Mouse (Mus musculus) neural tube, embryonic 13.5 days (tissue): ENCODE measurements at regions not wholly inside any gene's neighbourhood (a gene's known extent, or its start where the extent isn't known, plus 50 kb on each side); places are given as distances from the start of the nearest gene placed in this dataset.

Experiments used
- ATAC-seq: fragments of 200-750 bp; cut with Nextera tagmentation; 2 replicates; pipeline ENCODE4 v1.8.0; 2017; ENCODE audit warnings: low read depth, mild to moderate bottlenecking, moderate TSS enrichment, moderate library complexity
- H3K27ac ChIP-seq: fragments of 300-500 bp; sonication (generic); replicated peaks from 2 replicates; pipeline ENCODE4 v1.5.1; 2015; ENCODE audit warnings: moderate library complexity, mild to moderate bottlenecking, inconsistent platforms
- H3K27me3 ChIP-seq: fragments of 300-500 bp; sonication (generic); 2 replicates; pipeline ENCODE4 v1.6.1; 2015; ENCODE audit warnings: mild to moderate bottlenecking, inconsistent platforms
- H3K36me3 ChIP-seq: fragments of 300-500 bp; sonication (generic); 2 replicates; pipeline ENCODE4 v1.6.1; 2015; ENCODE audit warnings: mild to moderate bottlenecking, inconsistent platforms
- H3K4me1 ChIP-seq: fragments of 300-500 bp; sonication (generic); replicated peaks from 2 replicates; pipeline ENCODE4 v1.6.1; 2015; ENCODE audit warnings: inconsistent platforms
- H3K4me2 ChIP-seq: fragments of 300-500 bp; sonication (generic); 2 replicates; pipeline ENCODE4 v1.6.1; 2015; ENCODE audit warnings: inconsistent platforms, mild to moderate bottlenecking, moderate library complexity
- H3K4me3 ChIP-seq: fragments of 300-500 bp; sonication (generic); 2 replicates; pipeline ENCODE4 v1.5.1; 2015; ENCODE audit warnings: mild to moderate bottlenecking, inconsistent platforms
- H3K9ac ChIP-seq: fragments of 300-500 bp; sonication (generic); 2 replicates; pipeline ENCODE4 v1.6.1; 2015; ENCODE audit warnings: moderate library complexity, mild to moderate bottlenecking, inconsistent platforms
- H3K9me3 ChIP-seq: fragments of 300-500 bp; sonication (generic); 2 replicates; pipeline ENCODE4 v1.6.1; 2016; ENCODE audit warnings: inconsistent platforms
- WGBS: fragments of 180-500 bp; shearing (Covaris S2); methylation state at CpG from one replicate; pipeline ENCODE4 v1.1.7; 2015; 5-methylcytosine and 5-hydroxymethylcytosine counted together

DNA sequence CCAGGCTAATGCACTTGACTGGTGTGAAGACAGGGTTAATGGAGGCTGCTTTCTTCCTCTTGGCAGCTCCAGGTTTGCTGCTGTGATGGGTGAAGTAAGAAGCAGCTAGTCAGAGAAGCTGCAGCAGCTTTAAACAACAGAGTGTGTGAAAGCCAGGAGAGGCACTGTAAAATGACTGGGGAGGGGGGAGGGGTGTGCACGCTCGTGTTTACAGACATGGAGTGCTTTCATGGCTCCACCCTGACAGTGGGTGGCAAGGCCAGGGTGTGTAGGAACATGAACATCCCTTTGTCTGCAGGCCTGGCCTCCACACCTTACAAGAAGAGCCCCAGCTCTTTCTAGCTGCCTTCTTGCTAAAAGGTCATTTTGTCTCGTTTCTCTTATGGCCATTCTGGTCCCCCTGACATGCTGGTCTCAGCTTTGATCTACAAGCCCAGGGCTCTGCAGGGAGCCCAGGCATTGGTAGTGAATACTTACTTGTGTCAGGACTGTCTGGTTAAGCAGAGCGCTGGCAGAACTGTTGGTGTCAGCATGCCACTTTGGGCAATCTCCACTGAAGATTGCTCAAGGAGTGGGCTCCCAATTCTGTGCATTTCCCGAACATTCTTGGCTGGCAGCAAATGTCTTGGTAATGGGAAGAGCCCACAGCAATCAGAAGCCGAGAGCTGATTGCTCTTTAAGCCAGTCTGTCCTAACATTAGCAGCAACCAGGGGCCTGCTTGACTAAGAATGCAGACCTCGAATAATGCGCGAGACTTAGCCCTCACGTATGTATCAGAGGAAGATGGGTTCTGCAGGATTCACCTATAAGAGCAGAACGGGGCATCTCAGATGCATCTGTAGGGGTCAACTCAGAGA, 260.5 kb upstream of the Cnr1 start:
- 42% methylated on average over 11 of the region's 11 CpGs for WGBS
- no peaks in the 10 kb centered on the region for H3K27me3 ChIP-seq
- H3K9me3 ChIP-seq = no peaks in the 10 kb centered on the region
- no peak overlapping the region for H3K4me2 ChIP-seq
- H3K36me3 ChIP-seq = no peaks in the 10 kb centered on the region
- peaks cover 7% of the 10 kb centered on the region for H3K4me1 ChIP-seq
- H3K9ac ChIP-seq = no peak overlapping the region
- no peak overlapping the region for H3K4me3 ChIP-seq
- 0 out of 2 replicates have a peak, but pooled peaks have one; percentile 34 for ATAC-seq
- H3K27ac ChIP-seq = no peak overlapping the region; the same call in 1 of the 2 replicates

DNA sequence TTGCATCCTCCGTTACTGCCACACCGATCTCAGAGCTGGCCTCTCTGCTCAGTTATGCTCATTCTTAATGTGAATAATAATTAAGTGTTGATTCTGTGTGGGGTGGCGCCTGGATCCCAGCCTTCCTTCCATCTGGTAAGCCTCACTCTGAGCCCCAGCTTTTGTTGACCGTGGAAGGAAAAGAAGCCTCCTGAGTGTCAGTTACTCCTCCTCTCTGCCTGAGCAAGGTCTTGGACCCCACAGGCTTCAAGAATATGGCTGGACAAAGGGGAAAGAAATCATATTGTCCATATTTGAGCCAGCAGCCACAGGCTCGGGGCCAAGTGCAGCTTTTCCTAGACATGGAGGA, 259.9 kb upstream of the Cnr1 start:
- ATAC-seq = no peak
- no peaks in the 10 kb centered on the region for H3K27me3 ChIP-seq
- peaks cover 7% of the 10 kb centered on the region for H3K4me1 ChIP-seq
- no peak overlapping the region for H3K27ac ChIP-seq
- H3K4me2 ChIP-seq = no peak overlapping the region
- no peaks in the 10 kb centered on the region for H3K9me3 ChIP-seq
- no peak overlapping the region for H3K9ac ChIP-seq
- no peaks in the 10 kb centered on the region for H3K36me3 ChIP-seq
- WGBS = 69% methylated on average over 5 of the region's 5 CpGs
- no peak overlapping the region for H3K4me3 ChIP-seq

DNA sequence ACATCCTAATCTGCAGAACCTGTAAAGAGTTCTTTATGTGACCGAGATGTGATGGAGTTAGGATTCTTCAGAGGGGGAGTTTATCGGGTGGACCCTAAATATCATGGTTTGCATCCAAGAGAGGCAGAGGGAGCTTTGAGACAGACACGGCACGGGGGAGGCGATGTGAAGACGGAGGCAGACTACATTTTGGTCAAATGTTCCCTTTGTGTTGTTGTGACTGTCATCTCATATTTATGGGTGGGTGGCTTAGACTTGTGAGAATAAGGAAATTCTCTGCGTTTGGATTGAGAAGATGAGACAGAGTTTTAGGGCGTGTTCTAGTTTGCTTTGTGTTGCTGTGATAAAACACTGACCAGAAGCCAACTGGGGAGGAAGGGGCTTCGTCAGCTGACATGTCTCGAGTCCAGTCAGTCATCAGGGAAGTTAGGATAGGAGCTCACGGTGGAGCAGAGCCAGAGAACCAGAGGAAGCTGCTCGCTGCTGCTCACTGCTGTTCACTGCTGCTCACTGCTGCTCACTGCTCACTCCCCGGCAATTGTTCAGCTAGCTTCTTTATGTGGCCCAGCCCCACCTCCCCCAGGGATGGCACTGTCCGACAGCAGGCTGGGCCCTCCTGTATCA, 259.0 kb upstream of the Cnr1 start:
- no peak overlapping the region for H3K4me3 ChIP-seq
- WGBS = 73% methylated on average over 14 of the region's 14 CpGs
- no peaks in the 10 kb centered on the region for H3K9me3 ChIP-seq
- H3K27me3 ChIP-seq = no peaks in the 10 kb centered on the region
- no peak overlapping the region for H3K4me2 ChIP-seq
- H3K9ac ChIP-seq = no peak overlapping the region
- H3K4me1 ChIP-seq = peaks cover 7% of the 10 kb centered on the region
- H3K27ac ChIP-seq = no peak overlapping the region
- H3K36me3 ChIP-seq = no peaks in the 10 kb centered on the region
- no peak for ATAC-seq

DNA sequence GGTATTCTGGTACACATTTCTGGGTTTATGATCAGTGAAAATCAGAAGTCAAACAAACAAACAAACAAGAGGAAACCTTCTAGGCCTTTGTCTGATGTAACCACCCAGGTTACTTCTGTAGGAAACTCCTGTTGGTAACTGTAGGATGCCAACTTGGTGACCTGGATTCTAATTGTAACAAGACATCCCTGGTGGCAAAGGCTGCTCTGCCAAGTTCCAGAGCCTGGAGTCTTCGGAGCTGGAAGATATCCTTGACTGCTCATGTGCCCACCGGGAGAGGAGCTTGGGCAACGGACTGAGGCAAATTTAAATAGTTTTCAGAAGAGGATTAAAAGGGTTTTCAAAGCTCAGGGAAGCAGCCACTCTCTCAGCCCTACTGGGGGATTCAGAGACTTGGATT, 256.0 kb upstream of the Cnr1 start:
- no peak for ATAC-seq
- Histone ChIP-seq H3K4me1 (peaks cover 6% of the 10 kb centered on the region), H3K27ac (no peak overlapping the region), H3K27me3 (no peaks in the 10 kb centered on the region), H3K9ac (no peak overlapping the region), H3K4me2 (no peak overlapping the region), H3K9me3 (peaks cover 4% of the 10 kb centered on the region; the same call in 1 of the 2 replicates), H3K4me3 (no peak overlapping the region), H3K36me3 (no peaks in the 10 kb centered on the region)
- WGBS = 68% methylated on average over 3 of the region's 3 CpGs

DNA sequence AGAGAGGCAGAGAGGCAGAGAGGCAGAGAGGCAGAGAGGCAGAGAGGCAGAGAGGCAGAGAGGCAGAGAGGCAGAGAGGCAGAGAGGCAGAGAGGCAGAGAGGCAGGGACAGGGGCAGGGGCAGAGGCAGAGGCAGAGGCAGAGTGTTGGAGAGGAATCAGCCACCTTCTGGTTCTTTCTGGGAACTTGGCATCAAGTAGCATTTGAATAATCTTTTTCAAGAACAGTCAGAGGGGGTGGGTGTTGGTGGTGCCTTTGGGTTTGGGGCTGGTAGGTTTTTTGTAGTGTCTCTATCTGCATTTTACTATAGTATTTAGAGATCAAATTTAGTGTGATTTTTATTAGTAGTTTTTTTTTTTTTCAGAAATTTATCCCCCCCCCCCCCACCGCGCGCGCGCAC, 249.3 kb upstream of the Cnr1 start:
- ATAC-seq = no peak
- WGBS = no CpG with 5 or more reads among the region's 5 CpGs
- no peak overlapping the region for H3K9ac ChIP-seq

DNA sequence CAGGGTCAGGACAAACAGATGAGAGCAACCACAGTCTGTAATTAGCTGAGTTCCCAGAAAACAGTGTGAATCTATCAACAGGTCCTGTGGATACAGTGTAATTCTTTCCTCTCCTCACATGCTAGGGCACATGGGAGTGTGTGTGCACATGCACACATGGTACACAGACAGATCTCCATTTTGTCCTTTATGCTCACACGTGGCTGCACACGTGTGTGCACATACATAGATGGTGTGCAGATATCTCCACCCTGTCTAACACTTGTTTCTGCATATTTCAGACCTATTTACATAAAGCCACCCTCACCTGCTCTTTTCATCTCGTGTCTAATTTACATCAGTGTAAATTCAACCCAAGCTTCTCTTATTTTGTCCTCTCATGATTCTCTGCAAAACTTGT, 245.0 kb upstream of the Cnr1 start:
- 76% methylated on average over 3 of the region's 3 CpGs for WGBS
- H3K9ac ChIP-seq = no peak overlapping the region
- no peak overlapping the region for H3K4me2 ChIP-seq
- H3K27ac ChIP-seq = no peak overlapping the region
- no peaks in the 10 kb centered on the region for H3K36me3 ChIP-seq
- H3K4me3 ChIP-seq = no peak overlapping the region
- no peaks in the 10 kb centered on the region for H3K9me3 ChIP-seq
- no peaks in the 10 kb centered on the region for H3K27me3 ChIP-seq
- no peak for ATAC-seq
- no peaks in the 10 kb centered on the region for H3K4me1 ChIP-seq

More for the DNA sequence above, 249.3 kb upstream of the Cnr1 start:
- Histone ChIP-seq H3K4me2 (no peak overlapping the region), H3K4me3 (no peak overlapping the region), H3K9me3 (peaks cover 4% of the 10 kb centered on the region; the same call in 1 of the 2 replicates), H3K27ac (no peak overlapping the region), H3K27me3 (no peaks in the 10 kb centered on the region), H3K4me1 (no peaks in the 10 kb centered on the region), H3K36me3 (no peaks in the 10 kb centered on the region)

DNA sequence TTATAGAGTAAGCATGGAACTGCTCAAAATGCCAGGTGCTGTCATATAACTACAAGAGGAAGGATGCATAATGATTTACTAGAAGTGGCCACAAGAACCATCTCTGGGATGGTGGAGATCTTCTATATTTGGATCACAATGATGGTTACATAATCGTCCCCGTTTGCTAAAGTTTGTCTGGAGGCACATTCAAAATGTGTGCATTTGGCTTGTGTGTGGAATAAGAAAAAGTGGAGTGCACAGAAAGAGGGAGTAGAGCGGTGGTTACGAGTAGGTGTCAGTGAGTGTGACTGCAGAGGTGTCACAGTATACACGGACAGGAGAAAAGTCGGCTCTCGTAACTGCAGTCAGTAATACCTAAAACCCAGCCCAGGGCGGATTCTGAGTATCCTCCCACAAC, 238.3 kb upstream of the Cnr1 start:
- no peak overlapping the region for H3K27ac ChIP-seq
- no peak for ATAC-seq
- peaks cover 8% of the 10 kb centered on the region; the same call in 1 of the 2 replicates for H3K4me1 ChIP-seq
- no peaks in the 10 kb centered on the region for H3K27me3 ChIP-seq
- no peak overlapping the region for H3K9ac ChIP-seq
- no peaks in the 10 kb centered on the region for H3K36me3 ChIP-seq
- no peak overlapping the region for H3K4me3 ChIP-seq
- no peaks in the 10 kb centered on the region for H3K9me3 ChIP-seq
- no peak overlapping the region for H3K4me2 ChIP-seq
- WGBS = 85% methylated on average over 8 of the region's 8 CpGs

DNA sequence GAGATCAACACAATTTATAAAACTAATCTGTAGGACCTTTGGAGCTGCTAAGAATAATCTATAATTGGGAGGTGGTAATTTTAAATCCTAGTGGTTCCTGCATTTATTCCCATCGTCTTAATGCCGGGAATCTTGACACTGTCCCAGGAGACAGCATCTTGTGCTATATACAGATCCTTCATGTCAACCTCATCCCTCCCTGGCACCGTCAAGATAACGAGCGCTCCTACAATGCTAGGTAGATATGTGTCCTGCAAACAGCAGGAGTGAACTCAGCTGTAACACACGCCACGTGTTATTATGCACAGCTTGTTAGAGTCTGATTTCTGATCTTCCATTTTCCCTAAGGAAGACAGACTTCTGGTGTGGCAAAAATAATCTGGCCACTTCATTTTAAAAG, 237.0 kb upstream of the Cnr1 start:
- no peak overlapping the region for H3K4me3 ChIP-seq
- H3K9ac ChIP-seq = no peak overlapping the region
- no peaks in the 10 kb centered on the region for H3K9me3 ChIP-seq
- no peaks in the 10 kb centered on the region for H3K27me3 ChIP-seq
- no peak overlapping the region for H3K4me2 ChIP-seq
- peaks cover 8% of the 10 kb centered on the region; the same call in 1 of the 2 replicates for H3K4me1 ChIP-seq
- WGBS = 55% methylated on average over 7 of the region's 7 CpGs
- H3K27ac ChIP-seq = 0 out of 2 replicates have a peak overlapping the region, but pooled peaks have one; percentile 38
- H3K36me3 ChIP-seq = no peaks in the 10 kb centered on the region
- no peak for ATAC-seq

DNA sequence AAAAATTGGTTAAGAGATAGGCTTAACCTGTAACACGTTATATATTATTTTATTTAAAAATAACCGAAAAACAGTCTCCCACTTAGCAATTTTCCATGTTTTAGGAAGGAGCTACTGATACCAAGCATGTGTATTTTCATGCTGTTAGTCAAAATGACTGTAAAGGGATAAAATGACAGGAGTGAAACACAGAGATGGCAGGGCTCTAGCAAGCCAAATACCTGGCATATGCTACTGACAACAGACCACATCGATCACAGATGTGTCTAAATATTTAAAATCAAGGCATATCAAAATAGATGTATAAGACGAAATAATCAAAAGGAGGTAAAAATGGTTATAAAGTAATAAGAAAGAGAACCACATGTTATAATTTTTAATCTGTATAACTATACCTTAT, 231.0 kb upstream of the Cnr1 start:
- Histone ChIP-seq H3K9ac (no peak overlapping the region), H3K9me3 (0 out of 2 replicates have a peak, but pooled peaks cover 3% of the 10 kb centered on the region), H3K4me3 (no peak overlapping the region), H3K4me2 (no peak overlapping the region), H3K27me3 (no peaks in the 10 kb centered on the region), H3K36me3 (no peaks in the 10 kb centered on the region), H3K27ac (no peak overlapping the region), H3K4me1 (no peaks in the 10 kb centered on the region)
- 92% methylated on average over 4 of the region's 4 CpGs for WGBS
- ATAC-seq = no peak

DNA sequence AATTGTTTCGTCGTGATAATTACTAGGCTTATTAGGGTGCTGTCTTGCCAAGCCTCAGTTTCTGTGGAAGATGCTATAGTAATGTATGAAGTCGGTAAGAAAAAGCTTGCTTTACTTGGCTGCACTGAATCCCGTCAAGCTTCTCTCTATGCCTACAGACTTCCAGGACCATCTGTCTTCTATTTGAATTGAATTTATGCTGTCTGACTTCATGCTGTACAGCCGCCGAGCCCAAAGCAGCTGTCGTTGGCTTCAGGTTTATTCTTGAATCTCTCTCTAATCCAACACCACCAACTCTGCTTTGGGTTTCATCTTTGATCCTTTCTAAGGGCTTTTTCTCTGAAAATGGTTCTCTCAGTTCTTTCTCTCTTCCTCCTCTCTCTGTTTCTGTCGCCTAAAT, 227.4 kb upstream of the Cnr1 start:
- H3K4me3 ChIP-seq = no peak overlapping the region
- no peaks in the 10 kb centered on the region for H3K4me1 ChIP-seq
- 0 out of 2 replicates have a peak, but pooled peaks cover 3% of the 10 kb centered on the region for H3K9me3 ChIP-seq
- no peak overlapping the region for H3K4me2 ChIP-seq
- no peak overlapping the region for H3K27ac ChIP-seq
- ATAC-seq = no peak
- H3K36me3 ChIP-seq = no peaks in the 10 kb centered on the region
- H3K27me3 ChIP-seq = no peaks in the 10 kb centered on the region
- 75% methylated on average over 8 of the region's 8 CpGs for WGBS
- H3K9ac ChIP-seq = no peak overlapping the region

DNA sequence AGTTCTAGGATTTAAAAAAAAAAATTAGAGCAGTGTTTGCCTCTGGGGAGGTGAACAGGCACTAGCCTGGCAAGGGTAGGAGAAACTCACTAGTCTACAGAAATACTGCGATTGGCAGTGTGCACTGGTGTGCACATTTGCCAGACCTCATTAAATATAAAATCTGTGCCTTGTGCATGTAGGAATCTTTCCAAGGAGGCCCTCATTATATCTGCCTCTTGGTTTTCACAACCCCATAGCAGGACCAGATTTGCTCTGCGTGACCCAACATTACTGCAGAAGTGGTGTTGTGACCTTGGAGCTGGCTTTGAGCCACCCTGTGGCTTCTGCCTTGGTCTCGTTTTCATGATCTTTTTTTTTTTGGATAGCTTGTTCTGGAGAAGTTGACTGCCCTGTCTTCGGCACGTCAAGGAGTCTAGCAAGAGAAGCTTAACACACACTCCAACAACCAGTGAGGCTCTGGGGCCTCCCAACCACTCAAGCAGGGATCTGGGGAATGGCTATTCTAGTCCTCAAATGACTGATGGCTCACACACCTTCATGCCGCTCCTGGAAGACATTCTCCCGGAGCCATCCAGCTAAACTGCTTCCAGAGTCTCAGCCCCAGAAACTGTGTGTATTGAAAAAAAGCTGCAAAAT, 222.2 kb upstream of the Cnr1 start:
- no peak overlapping the region for H3K4me2 ChIP-seq
- ATAC-seq = no peak
- H3K4me3 ChIP-seq = no peak overlapping the region
- H3K36me3 ChIP-seq = no peaks in the 10 kb centered on the region
- no peak overlapping the region for H3K27ac ChIP-seq
- 88% methylated on average over 7 of the region's 7 CpGs for WGBS
- no peak overlapping the region for H3K9ac ChIP-seq
- H3K9me3 ChIP-seq = 0 out of 2 replicates have a peak, but pooled peaks cover 4% of the 10 kb centered on the region
- H3K4me1 ChIP-seq = no peaks in the 10 kb centered on the region
- no peaks in the 10 kb centered on the region for H3K27me3 ChIP-seq

DNA sequence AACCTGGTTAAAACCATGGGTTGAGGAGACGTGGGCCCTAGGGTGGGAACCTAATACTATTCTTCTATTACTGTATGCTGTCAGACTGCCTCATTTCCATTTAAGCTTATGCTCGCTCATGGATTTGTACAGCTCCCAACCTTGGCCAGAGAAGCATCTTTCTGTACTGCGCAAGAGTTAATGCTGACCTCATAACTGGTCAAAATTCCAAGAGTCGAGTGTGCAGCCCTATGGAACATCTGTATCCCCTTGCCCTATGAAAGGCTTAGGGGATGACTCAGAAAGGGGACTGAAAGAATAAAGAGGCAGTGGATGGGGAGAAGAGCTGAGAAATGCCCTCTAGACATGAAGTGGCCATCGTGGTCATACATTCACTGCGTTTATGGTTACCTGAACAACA, 218.7 kb upstream of the Cnr1 start:
- no peaks in the 10 kb centered on the region for H3K27me3 ChIP-seq
- no peak overlapping the region for H3K27ac ChIP-seq
- no peak overlapping the region for H3K9ac ChIP-seq
- no peaks in the 10 kb centered on the region for H3K4me1 ChIP-seq
- H3K4me3 ChIP-seq = no peak overlapping the region
- no peak overlapping the region for H3K4me2 ChIP-seq
- ATAC-seq = no peak
- 0 out of 2 replicates have a peak, but pooled peaks cover 4% of the 10 kb centered on the region for H3K9me3 ChIP-seq
- no peaks in the 10 kb centered on the region for H3K36me3 ChIP-seq
- 93% methylated on average over 6 of the region's 6 CpGs for WGBS
